ENCODE assay signal across 8 mouse cellular contexts in genomic region chr2:144269306-144269650, GRCm38 (mm10). TPM values are rescaled to one million over a fixed set of nuclear protein-coding genes. Genes with fewer than 3 reads are reported as not detected.
DNase-seq lines count a peak whose midpoint lies in the region; ATAC-seq and TF ChIP-seq lines count a peak whose summit lies in the region.

No protein-coding gene starts in this region.

- H3K27me3 ChIP-seq in kidney, postnatal 0 days (ENCODE audit: insufficient read depth, low read length), result no peaks in the 10 kb centered on the region
- H3K27me3 ChIP-seq in hindbrain, embryonic 14.5 days (ENCODE audit: control insufficient read depth, insufficient read depth, low read length), result no peaks in the 10 kb centered on the region
- no peaks in the 10 kb centered on the region for H3K27me3 ChIP-seq in midbrain, embryonic 16.5 days (ENCODE audit: control insufficient read depth, insufficient read depth, low read depth, low read length)

- no peak overlapping the region for H3K27ac ChIP-seq in kidney, postnatal 0 days
- no peak overlapping the region for H3K27ac ChIP-seq in bone marrow, adult 2 months (ENCODE audit: control insufficient read depth, insufficient read depth, low read depth, low read length, poor library complexity)
- H3K27ac ChIP-seq in hindbrain, embryonic 14.5 days, result no peak overlapping the region
- H3K27ac ChIP-seq in midbrain, embryonic 16.5 days (ENCODE audit: low read length), result no peak overlapping the region

- TF ChIP-seq POLR2A in bone marrow, adult 2 months (IDR thresholded peaks at IDR 0.05; ENCODE audit: borderline replicate concordance, control insufficient read depth, low read depth, low read length), result no peak

- peaks cover 13% of the 10 kb centered on the region for H3K4me1 ChIP-seq in kidney, postnatal 0 days (replicated peaks; ENCODE audit: insufficient read depth, low read length)
- H3K4me1 ChIP-seq in bone marrow, adult 2 months (ENCODE audit: control insufficient read depth, insufficient read depth, low read length), result peaks cover 1% of the 10 kb centered on the region; the same call in 1 of the 2 replicates
- peaks cover 31% of the 10 kb centered on the region for H3K4me1 ChIP-seq in hindbrain, embryonic 14.5 days (replicated peaks; ENCODE audit: control insufficient read depth, insufficient read depth, low read length)
- peaks cover 34% of the 10 kb centered on the region for H3K4me1 ChIP-seq in midbrain, embryonic 16.5 days (ENCODE audit: control insufficient read depth, insufficient read depth, low read length)

- peak overlapping the region; percentile 93 for H3K9ac ChIP-seq in kidney, postnatal 0 days (ENCODE audit: low read depth, low read length)
- peak overlapping the region; percentile 96 for H3K9ac ChIP-seq in hindbrain, embryonic 14.5 days
- H3K9ac ChIP-seq in midbrain, embryonic 16.5 days (ENCODE audit: low read depth, low read length), result peak overlapping the region; percentile 98; the same call in 1 of the 2 replicates

- TF ChIP-seq CTCF in kidney, postnatal 0 days (IDR thresholded peaks at IDR 0.05; ENCODE audit: low read depth), result no peak
- no peak for TF ChIP-seq CTCF in bone marrow, adult 2 months (IDR thresholded peaks at IDR 0.05; ENCODE audit: control insufficient read depth, insufficient read depth, low read length)

- no peaks in the 10 kb centered on the region for H3K36me3 ChIP-seq in kidney, postnatal 0 days (ENCODE audit: insufficient read depth, low read length)
- H3K36me3 ChIP-seq in hindbrain, embryonic 14.5 days (replicated peaks; ENCODE audit: control insufficient read depth, insufficient read depth), result no peaks in the 10 kb centered on the region; the same call in 1 of the 2 replicates
- no peaks in the 10 kb centered on the region for H3K36me3 ChIP-seq in midbrain, embryonic 16.5 days (ENCODE audit: control insufficient read depth, insufficient read depth, low read length)

- H3K4me3 ChIP-seq in kidney, postnatal 0 days (replicated peaks; ENCODE audit: low read depth, low read length), result peak overlapping the region; percentile 79
- H3K4me3 ChIP-seq in bone marrow, adult 2 months (replicated peaks; ENCODE audit: control insufficient read depth, low read depth, low read length), result peak overlapping the region; percentile 48
- H3K4me3 ChIP-seq in hindbrain, embryonic 14.5 days (replicated peaks; ENCODE audit: low read length), result peak overlapping the region; percentile 99
- peak overlapping the region; percentile 98 for H3K4me3 ChIP-seq in midbrain, embryonic 16.5 days (ENCODE audit: low read depth, low read length)

- H3K9me3 ChIP-seq in kidney, postnatal 0 days (replicated peaks; ENCODE audit: low read length), result no peaks in the 10 kb centered on the region
- no peaks in the 10 kb centered on the region for H3K9me3 ChIP-seq in hindbrain, embryonic 14.5 days (ENCODE audit: control insufficient read depth, low read length)
- no peaks in the 10 kb centered on the region for H3K9me3 ChIP-seq in midbrain, embryonic 16.5 days (replicated peaks; ENCODE audit: control insufficient read depth, low read length, poor library complexity, severe bottlenecking)

- H3K4me2 ChIP-seq in kidney, postnatal 0 days (ENCODE audit: low read length), result peak overlapping the region; percentile 79
- H3K4me2 ChIP-seq in hindbrain, embryonic 14.5 days (replicated peaks), result peak overlapping the region; percentile 95
- H3K4me2 ChIP-seq in midbrain, embryonic 16.5 days (ENCODE audit: low read length), result peak overlapping the region; percentile 84

- 3% methylated on average over 11 of the region's 11 CpGs for WGBS in kidney, postnatal 0 days
- 1% methylated on average over 11 of the region's 11 CpGs for WGBS in bone marrow, adult 2 months
- WGBS in hindbrain, embryonic 14.5 days, result 1% methylated on average over 11 of the region's 11 CpGs
- WGBS in midbrain, embryonic 16.5 days, result 2% methylated on average over 11 of the region's 11 CpGs

- DNase-seq in kidney, postnatal 0 days (ENCODE audit: low spot score), result no peak
- DNase-seq in kidney, adult 9 months, result no peak
- DNase-seq in hindbrain, embryonic 14.5 days (ENCODE audit: low spot score), result no peak
- DNase-seq in right cerebral cortex, postnatal 25 days, result no peak
- DNase-seq in yolk sac, embryonic 10.5 days (ENCODE audit: low spot score), result no peak
- no peak for DNase-seq in layer of hippocampus, adult 8-10 months (ENCODE audit: low spot score in 2 of 2)

- no peak for ATAC-seq in kidney, postnatal 0 days (replicated peaks; ENCODE audit: low FRiP score, low read depth)
- ATAC-seq in hindbrain, embryonic 14.5 days (ENCODE audit: low FRiP score), result no peak
- no peak for ATAC-seq in midbrain, embryonic 16.5 days

RNA-seq across cellular contexts. Expression of gene Mgme1, which starts 1.2 kb away (rescaled TPM):
- 16.0 and 16.6 TPM in 2 replicates for polyA plus RNA-seq in kidney, postnatal 0 days (2015; fragmentation: Nextera tagmentation; extraction: Ambion mirVana)
- polyA plus RNA-seq in bone marrow, adult 2 months (2011; ENCODE audit: insufficient read depth, insufficient read length, low replicate concordance, missing spikeins), result 3.1 and 5.5 TPM in 2 replicates
- 10.5 and 11.7 TPM in 2 replicates for polyA plus RNA-seq in hindbrain, embryonic 14.5 days (2014; fragmentation: Nextera tagmentation; extraction: Ambion mirVana)
- polyA plus RNA-seq in midbrain, embryonic 16.5 days (2015; fragmentation: Nextera tagmentation; extraction: Ambion mirVana), result 10.2 and 11.9 TPM in 2 replicates
- total RNA-seq in layer of hippocampus, adult 8-10 months (2022), result 1 to 10 TPM; 4.7 to 6.8 (median 5.5) TPM

RNA-seq across cellular contexts. Expression of gene Snx5, which starts 1.4 kb away (rescaled TPM):
- polyA plus RNA-seq in kidney, postnatal 0 days (2015; fragmentation: Nextera tagmentation; extraction: Ambion mirVana), result 103 and 112 TPM in 2 replicates
- 185 and 274 TPM in 2 replicates for polyA plus RNA-seq in bone marrow, adult 2 months (2011; ENCODE audit: insufficient read depth, insufficient read length, low replicate concordance, missing spikeins)
- polyA plus RNA-seq in hindbrain, embryonic 14.5 days (2014; fragmentation: Nextera tagmentation; extraction: Ambion mirVana), result 73.0 and 75.9 TPM in 2 replicates
- 63.9 and 66.7 TPM in 2 replicates for polyA plus RNA-seq in midbrain, embryonic 16.5 days (2015; fragmentation: Nextera tagmentation; extraction: Ambion mirVana)
- 10 to 100 TPM; 70.8 to 85.4 (median 76.0) TPM for total RNA-seq in layer of hippocampus, adult 8-10 months (2022)

Comparison
In these comparisons a context has a peak if more than half of its experiments do, and no peak if none do; other contexts are left out.
1. H3K4me3 ChIP-seq: peak in every context shown above with its lines; median percentile 99 in hindbrain, embryonic 14.5 days; 98 in midbrain, embryonic 16.5 days; 79 in kidney, postnatal 0 days; 48 in bone marrow, adult 2 months.